Mouse (Mus musculus): ENCODE measurements around the gene Tnfsf8.

DNA sequence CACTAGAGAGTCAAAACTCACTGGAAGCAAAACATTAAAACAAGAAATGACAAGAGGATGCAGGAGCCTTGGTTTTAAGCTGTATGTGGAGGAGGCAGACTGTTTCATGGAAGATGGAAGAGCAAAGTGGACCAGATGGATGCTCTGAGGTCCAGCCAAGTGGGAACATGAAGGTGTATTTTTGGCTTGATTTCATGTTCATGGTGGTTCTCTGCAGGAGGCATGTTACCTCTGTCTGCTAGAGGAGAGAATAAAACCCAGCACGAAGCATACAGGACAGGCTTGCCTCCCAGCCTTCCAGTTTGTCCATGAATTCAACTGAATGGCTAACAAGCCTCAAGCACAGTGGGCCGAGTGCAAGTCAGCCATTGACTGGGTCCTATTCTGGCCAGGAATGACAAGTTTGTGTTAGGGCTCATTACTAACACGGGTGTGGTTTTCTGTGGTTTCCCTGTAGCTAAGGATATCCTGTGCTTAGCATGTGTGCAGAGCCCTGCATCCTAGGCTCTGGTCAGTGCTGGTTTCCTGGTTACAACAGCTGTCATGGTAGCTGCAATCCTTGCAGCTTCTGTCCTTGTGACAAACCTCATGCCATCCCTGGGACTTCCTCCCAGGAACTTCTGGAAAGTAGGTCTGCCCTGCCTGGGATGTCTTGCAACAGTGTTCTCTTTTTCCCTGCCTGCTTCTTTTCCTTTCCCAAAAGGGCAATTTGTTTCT is 14.1 kb downstream of the Tnfsf8 start:
- no peak for TF ChIP-seq POLR2A (IDR thresholded peaks at IDR 0.05; ENCODE audit: borderline replicate concordance, extremely low read depth, insufficient read depth, insufficient read length, poor library complexity, severe bottlenecking)
- TF ChIP-seq CTCF (IDR thresholded peaks at IDR 0.05; ENCODE audit: borderline replicate concordance, extremely low read depth, insufficient read depth, insufficient read length), result no peak
